20 mouse cellular contexts compared by ENCODE assay signal in the genomic region with DNA sequence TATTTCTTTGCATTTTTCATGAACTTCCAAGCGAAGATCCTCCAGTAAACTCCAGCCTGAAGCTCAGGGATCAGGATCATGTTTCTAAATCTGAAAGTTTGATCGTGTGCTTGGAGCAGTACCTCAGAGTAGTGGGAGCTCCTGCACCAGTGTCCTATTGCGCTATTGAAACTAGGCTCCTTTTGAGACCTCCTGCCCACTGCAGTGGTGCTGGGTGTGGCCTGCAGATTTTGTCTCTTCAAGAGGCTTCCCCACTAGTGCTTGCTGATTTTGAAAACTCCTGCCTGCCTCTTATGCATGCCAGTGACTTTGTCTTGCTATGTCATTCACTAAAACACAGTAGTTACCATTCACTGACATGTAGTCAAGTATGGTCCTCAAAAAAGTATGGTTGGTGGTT.
"Had no signal": no experiment of that assay in that cellular context is flagged by ENCODE, and none has a peak within 500 bp of the region (broad histone marks: within the 10 kb centered on the region; RNA-seq: fewer than 3 reads in every experiment).

No protein-coding gene starts in this region.

- H3K4me3 ChIP-seq: forebrain, embryonic 15.5 days; heart, adult 2 months; hindbrain, embryonic 13.5 days; hindbrain, embryonic 15.5 days; limb, embryonic 13.5 days; limb, embryonic 15.5 days; liver, embryonic 12.5 days had no signal

- H3K9me3 ChIP-seq: forebrain, embryonic 15.5 days; hindbrain, embryonic 13.5 days; hindbrain, embryonic 15.5 days; limb, embryonic 13.5 days; limb, embryonic 15.5 days; liver, embryonic 12.5 days had no signal

- DNase-seq: forebrain, postnatal 0 days; gastrocnemius, postnatal 14 days; gastrocnemius, postnatal 36 days; heart, adult 2 months; kidney, adult 11 months; kidney, adult 2 months; kidney, adult 9 months; kidney, postnatal 14 days; kidney, postnatal 36 days; layer of hippocampus, postnatal 36 days; left cerebral cortex, postnatal 4 days had no signal

- H3K36me3 ChIP-seq: forebrain, embryonic 15.5 days; hindbrain, embryonic 15.5 days had no signal

- ATAC-seq: forebrain, embryonic 15.5 days; forebrain, postnatal 0 days; hindbrain, postnatal 0 days; intestine, embryonic 16.5 days; liver, embryonic 12.5 days had no signal

- H3K4me2 ChIP-seq: forebrain, embryonic 15.5 days; hindbrain, embryonic 13.5 days; hindbrain, embryonic 15.5 days; limb, embryonic 13.5 days; limb, embryonic 15.5 days; liver, embryonic 12.5 days had no signal

- H3K9ac ChIP-seq: forebrain, embryonic 15.5 days; forebrain, postnatal 0 days; hindbrain, embryonic 13.5 days; hindbrain, embryonic 15.5 days; limb, embryonic 13.5 days; limb, embryonic 15.5 days; liver, embryonic 12.5 days; liver, embryonic 14.5 days had no signal

- H3K27ac ChIP-seq: forebrain, embryonic 15.5 days; heart, adult 2 months; hindbrain, embryonic 13.5 days; hindbrain, embryonic 15.5 days; hindbrain, postnatal 0 days; limb, embryonic 13.5 days; limb, embryonic 15.5 days; liver, embryonic 12.5 days; liver, embryonic 14.5 days had no signal

- H3K4me1 ChIP-seq: hindbrain, embryonic 13.5 days; hindbrain, embryonic 15.5 days; liver, embryonic 12.5 days had no signal

- H3K27me3 ChIP-seq: forebrain, embryonic 15.5 days; hindbrain, embryonic 13.5 days; hindbrain, embryonic 15.5 days; limb, embryonic 13.5 days; limb, embryonic 15.5 days; liver, embryonic 12.5 days had no signal
